Mouse (Mus musculus): Measurements from ENCODE around the gene Cox7a1. TPM values are rescaled to one million over a fixed set of nuclear protein-coding genes. Genes with fewer than 3 reads are reported as not detected.

Gene Cox7a1
- polyA plus RNA-seq, 1 experiment from 2014 or later = 5.7 TPM

DNA sequence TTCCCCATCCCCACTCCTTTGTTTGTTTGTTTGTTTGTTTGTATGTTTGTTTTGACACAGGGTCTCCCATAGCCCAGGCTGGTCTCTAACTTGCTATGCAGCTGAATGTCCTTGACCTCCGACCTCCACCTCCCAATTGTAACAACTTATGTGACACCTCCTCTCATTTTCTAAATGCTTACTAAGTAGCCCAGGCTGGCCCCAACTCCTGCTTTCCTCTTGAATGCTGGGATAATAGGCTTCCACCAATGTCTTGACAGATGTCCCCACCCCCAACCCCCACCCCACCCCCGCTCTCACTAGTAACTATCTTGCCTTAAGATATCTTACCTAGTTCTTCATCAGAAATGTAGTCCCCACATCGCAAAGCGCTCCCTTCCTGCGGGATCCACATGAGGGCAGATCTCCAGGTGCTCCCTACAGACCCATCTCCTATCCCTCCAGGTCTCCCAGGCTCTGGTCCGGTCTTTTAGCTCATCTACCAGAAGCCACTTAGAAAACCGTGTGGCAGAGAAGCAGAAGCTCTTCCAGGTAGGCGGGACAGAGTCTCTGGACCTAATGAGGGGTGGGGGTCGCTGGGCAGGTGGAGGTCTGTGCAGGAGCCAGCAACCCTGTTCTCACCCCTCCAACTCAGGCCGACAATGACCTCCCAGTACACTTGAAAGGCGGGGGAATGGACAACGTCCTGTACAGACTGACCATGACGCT lies 851 bp downstream of the Cox7a1 start:
- no peak overlapping the region for H3K9ac ChIP-seq (ENCODE audit: low read length)
- H3K4me1 ChIP-seq (ENCODE audit: control insufficient read depth, insufficient read depth, low read length) = 0 out of 2 replicates have a peak, but pooled peaks cover 3% of the 10 kb centered on the region
- no peak overlapping the region for H3K4me2 ChIP-seq (ENCODE audit: low read depth)
- H3K27me3 ChIP-seq (ENCODE audit: control insufficient read depth, insufficient read depth, low read length) = no peaks in the 10 kb centered on the region
- no peak overlapping the region for H3K4me3 ChIP-seq (ENCODE audit: low read depth, low read length)
- no peaks in the 10 kb centered on the region for H3K9me3 ChIP-seq (ENCODE audit: control insufficient read depth, low read length)
- WGBS = 76% methylated on average over 13 of the region's 13 CpGs
- no peak overlapping the region for H3K27ac ChIP-seq (ENCODE audit: low read depth, low read length)
- H3K36me3 ChIP-seq (ENCODE audit: control insufficient read depth, insufficient read depth, low read length) = 0 out of 2 replicates have a peak, but pooled peaks cover 7% of the 10 kb centered on the region
- DNase-seq (ENCODE audit: low spot score) (no peak), ATAC-seq (ENCODE audit: insufficient read depth, low FRiP score, low TSS enrichment) (no peak)

DNA sequence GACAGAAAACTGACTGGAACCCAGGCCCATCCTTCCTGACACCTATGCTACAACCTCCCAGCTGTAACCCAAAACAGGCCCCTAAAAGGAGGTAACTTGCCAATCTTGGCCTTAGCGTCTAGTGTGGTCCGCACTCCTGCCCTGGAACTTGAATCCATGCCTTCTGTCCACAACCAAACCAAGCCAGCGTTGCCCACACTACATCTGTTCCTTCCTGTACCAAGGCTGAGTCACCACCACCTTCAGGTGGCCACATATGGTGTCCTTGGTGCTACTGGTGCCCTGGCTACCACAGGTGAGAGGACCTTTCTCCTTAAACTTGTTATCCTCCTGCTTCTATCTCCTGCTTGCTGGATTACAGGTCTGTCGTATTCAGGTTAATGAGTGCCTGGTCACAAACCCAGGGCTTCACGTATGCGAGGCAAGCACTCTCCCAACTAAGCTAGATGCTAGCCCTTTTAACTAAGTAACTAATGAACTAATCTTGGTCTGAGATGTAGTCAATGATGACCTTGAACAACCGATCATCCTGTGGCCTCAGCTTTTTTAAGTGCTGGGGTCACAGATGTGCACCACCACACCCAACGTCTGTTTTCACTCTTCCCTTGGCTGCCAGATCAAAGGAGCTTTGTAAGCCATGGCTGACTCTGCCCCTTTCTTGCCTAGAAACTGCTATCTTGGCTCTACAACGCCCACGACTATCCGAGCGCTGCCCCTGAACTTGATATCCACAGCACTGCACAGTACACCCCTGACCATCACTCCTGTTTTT lies 4.6 kb downstream of the Cox7a1 start:
- H3K4me1 ChIP-seq (ENCODE audit: control insufficient read depth, insufficient read depth, low read length) = peaks cover 9% of the 10 kb centered on the region
- WGBS = 87% methylated on average over 12 of the region's 12 CpGs
- H3K9ac ChIP-seq (ENCODE audit: low read length) = no peak overlapping the region
- no peak overlapping the region for H3K27ac ChIP-seq (ENCODE audit: low read depth, low read length)
- ATAC-seq (ENCODE audit: insufficient read depth, low FRiP score, low TSS enrichment) (no peak), DNase-seq (ENCODE audit: low spot score) (no peak)
- H3K4me3 ChIP-seq (ENCODE audit: low read depth, low read length) = no peak overlapping the region
- H3K4me2 ChIP-seq (ENCODE audit: low read depth) = no peak overlapping the region
- no peaks in the 10 kb centered on the region for H3K27me3 ChIP-seq (ENCODE audit: control insufficient read depth, insufficient read depth, low read length)
- 0 out of 2 replicates have a peak, but pooled peaks cover 7% of the 10 kb centered on the region for H3K36me3 ChIP-seq (ENCODE audit: control insufficient read depth, insufficient read depth, low read length)
- no peaks in the 10 kb centered on the region for H3K9me3 ChIP-seq (ENCODE audit: control insufficient read depth, low read length)

DNA sequence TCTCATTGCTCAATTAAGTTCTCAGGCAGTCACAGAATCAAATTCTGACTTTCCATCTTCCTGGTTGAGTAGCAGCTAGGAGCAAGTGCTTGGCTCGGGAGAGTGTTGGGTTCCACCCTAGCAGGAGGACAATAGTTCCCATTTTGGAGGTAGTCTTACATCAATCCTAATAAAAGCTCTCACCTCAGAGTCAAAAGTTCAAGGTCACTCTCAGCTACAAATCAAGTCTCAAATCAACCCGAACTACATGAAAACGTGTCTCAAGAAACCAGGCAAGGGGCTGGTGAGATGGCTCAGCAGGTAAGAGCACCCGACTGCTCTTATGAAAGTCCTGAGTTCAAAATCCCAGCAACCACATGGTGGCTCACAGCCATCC lies 5.2 kb downstream of the Cox7a1 start:
- Histone ChIP-seq H3K36me3 (ENCODE audit: control insufficient read depth, insufficient read depth, low read length) (0 out of 2 replicates have a peak, but pooled peaks cover 7% of the 10 kb centered on the region), H3K9me3 (ENCODE audit: control insufficient read depth, low read length) (no peaks in the 10 kb centered on the region), H3K27me3 (ENCODE audit: control insufficient read depth, insufficient read depth, low read length) (no peaks in the 10 kb centered on the region), H3K4me2 (ENCODE audit: low read depth) (no peak overlapping the region), H3K27ac (ENCODE audit: low read depth, low read length) (no peak overlapping the region), H3K4me1 (ENCODE audit: control insufficient read depth, insufficient read depth, low read length) (peaks cover 8% of the 10 kb centered on the region), H3K9ac (ENCODE audit: low read length) (no peak overlapping the region), H3K4me3 (ENCODE audit: low read depth, low read length) (no peak overlapping the region)
- no peak for ATAC-seq (ENCODE audit: insufficient read depth, low FRiP score, low TSS enrichment)
- WGBS = 90% methylated on average over 4 of the region's 4 CpGs
- DNase-seq (ENCODE audit: low spot score) = no peak

DNA sequence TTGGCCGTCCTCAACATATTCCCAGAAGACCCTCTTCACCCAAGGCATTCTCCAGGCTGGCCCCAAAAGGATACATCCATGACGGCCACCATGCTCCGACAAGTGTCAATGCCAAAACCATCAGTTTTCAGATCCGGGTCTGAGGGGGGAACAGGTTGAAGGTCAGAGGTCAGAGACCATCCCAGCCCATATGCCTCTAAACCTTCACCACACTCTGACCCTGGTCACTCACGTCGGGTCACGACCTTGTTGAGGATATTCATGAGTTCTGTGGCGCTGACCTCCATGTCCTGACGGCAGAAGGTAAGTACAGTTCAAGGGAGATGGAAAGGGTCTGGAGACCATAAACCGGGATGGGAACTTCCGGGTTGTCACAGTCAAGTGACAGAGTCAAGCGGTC lies 8.1 kb downstream of the Cox7a1 start:
- Histone ChIP-seq H3K9ac (ENCODE audit: low read length) (no peak overlapping the region), H3K36me3 (ENCODE audit: control insufficient read depth, insufficient read depth, low read length) (0 out of 2 replicates have a peak, but pooled peaks cover 7% of the 10 kb centered on the region), H3K27me3 (ENCODE audit: control insufficient read depth, insufficient read depth, low read length) (no peaks in the 10 kb centered on the region), H3K9me3 (ENCODE audit: control insufficient read depth, low read length) (no peaks in the 10 kb centered on the region), H3K4me3 (ENCODE audit: low read depth, low read length) (no peak overlapping the region), H3K4me1 (ENCODE audit: control insufficient read depth, insufficient read depth, low read length) (peaks cover 7% of the 10 kb centered on the region), H3K27ac (ENCODE audit: low read depth, low read length) (no peak overlapping the region), H3K4me2 (ENCODE audit: low read depth) (no peak overlapping the region)
- WGBS = 90% methylated on average over 12 of the region's 12 CpGs
- DNase-seq (ENCODE audit: low spot score) (no peak), ATAC-seq (ENCODE audit: insufficient read depth, low FRiP score, low TSS enrichment) (no peak)

DNA sequence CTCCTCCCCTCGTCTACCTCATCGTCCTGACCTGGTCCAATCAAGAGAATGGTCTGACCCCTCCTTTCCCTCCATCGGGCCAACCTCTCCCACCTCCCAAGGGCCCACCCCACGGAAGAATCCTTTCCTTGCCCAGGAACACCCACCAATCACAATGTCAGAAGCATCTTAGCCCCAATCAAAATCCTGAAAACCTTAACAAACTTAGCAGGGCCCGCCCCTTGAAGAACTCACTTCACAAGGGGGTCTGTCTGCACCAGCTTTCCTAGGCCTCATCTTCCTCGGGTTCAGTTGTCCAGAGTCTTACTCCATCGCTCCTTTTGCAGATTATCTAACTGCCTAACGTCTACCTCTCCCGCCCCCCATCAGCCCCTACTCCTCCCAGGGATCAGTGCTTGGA lies 9.1 kb downstream of the Cox7a1 start:
- H3K9me3 ChIP-seq (ENCODE audit: control insufficient read depth, low read length) = no peaks in the 10 kb centered on the region
- peak overlapping the region; percentile 81 for H3K4me2 ChIP-seq (ENCODE audit: low read depth)
- H3K27ac ChIP-seq (ENCODE audit: low read depth, low read length) = no peak overlapping the region
- no peak overlapping the region for H3K9ac ChIP-seq (ENCODE audit: low read length)
- 0 out of 2 replicates have a peak, but pooled peaks cover 7% of the 10 kb centered on the region for H3K36me3 ChIP-seq (ENCODE audit: control insufficient read depth, insufficient read depth, low read length)
- ATAC-seq (ENCODE audit: insufficient read depth, low FRiP score, low TSS enrichment) (no peak), DNase-seq (ENCODE audit: low spot score) (no peak)
- H3K27me3 ChIP-seq (ENCODE audit: control insufficient read depth, insufficient read depth, low read length) = no peaks in the 10 kb centered on the region
- peak overlapping the region; percentile 66; the same call in 1 of the 2 replicates for H3K4me3 ChIP-seq (ENCODE audit: low read depth, low read length)
- H3K4me1 ChIP-seq (ENCODE audit: control insufficient read depth, insufficient read depth, low read length) = peaks cover 7% of the 10 kb centered on the region
- 14% methylated on average over 9 of the region's 9 CpGs for WGBS

DNA sequence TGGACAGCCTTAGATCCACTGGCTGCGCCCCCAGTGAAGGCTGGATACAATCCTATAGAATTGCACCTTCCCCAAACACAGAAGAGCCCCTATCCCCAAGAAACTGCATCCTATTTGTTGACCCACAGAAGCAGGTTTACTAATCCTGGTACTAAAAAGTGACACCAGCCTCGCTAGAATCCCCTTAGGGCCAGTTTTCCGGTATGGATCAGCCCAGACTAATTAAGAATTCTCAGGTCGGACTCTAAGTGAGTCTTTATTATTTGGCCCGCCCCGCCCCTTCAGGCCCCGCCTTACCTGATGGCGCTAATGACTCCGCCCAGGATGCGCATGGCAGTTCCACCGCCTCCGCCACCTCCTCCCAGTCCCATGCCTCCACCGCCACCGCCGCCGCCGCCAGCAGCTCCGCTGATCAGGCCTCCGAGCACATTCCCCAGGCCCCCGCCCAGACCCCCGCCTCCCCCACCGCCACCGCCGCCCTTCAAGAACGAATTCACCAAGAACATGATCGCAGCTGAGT lies 9.7 kb downstream of the Cox7a1 start:
- WGBS = under 1% methylated on average over 22 of the region's 26 CpGs
- H3K27me3 ChIP-seq (ENCODE audit: control insufficient read depth, insufficient read depth, low read length) = no peaks in the 10 kb centered on the region
- H3K36me3 ChIP-seq (ENCODE audit: control insufficient read depth, insufficient read depth, low read length) = 0 out of 2 replicates have a peak, but pooled peaks cover 5% of the 10 kb centered on the region
- H3K9me3 ChIP-seq (ENCODE audit: control insufficient read depth, low read length) = no peaks in the 10 kb centered on the region
- ATAC-seq (ENCODE audit: insufficient read depth, low FRiP score, low TSS enrichment) (0 out of 2 replicates have a peak, but pooled peaks have one; percentile 37), DNase-seq (ENCODE audit: low spot score) (peak; percentile 65)
- peak overlapping the region; percentile 66 for H3K4me3 ChIP-seq (ENCODE audit: low read depth, low read length)
- peak overlapping the region; percentile 64 for H3K9ac ChIP-seq (ENCODE audit: low read length)
- peaks cover 7% of the 10 kb centered on the region for H3K4me1 ChIP-seq (ENCODE audit: control insufficient read depth, insufficient read depth, low read length)
- H3K27ac ChIP-seq (ENCODE audit: low read depth, low read length) = 0 out of 2 replicates have a peak overlapping the region, but pooled peaks have one; percentile 14
- peak overlapping the region; percentile 81 for H3K4me2 ChIP-seq (ENCODE audit: low read depth)

DNA sequence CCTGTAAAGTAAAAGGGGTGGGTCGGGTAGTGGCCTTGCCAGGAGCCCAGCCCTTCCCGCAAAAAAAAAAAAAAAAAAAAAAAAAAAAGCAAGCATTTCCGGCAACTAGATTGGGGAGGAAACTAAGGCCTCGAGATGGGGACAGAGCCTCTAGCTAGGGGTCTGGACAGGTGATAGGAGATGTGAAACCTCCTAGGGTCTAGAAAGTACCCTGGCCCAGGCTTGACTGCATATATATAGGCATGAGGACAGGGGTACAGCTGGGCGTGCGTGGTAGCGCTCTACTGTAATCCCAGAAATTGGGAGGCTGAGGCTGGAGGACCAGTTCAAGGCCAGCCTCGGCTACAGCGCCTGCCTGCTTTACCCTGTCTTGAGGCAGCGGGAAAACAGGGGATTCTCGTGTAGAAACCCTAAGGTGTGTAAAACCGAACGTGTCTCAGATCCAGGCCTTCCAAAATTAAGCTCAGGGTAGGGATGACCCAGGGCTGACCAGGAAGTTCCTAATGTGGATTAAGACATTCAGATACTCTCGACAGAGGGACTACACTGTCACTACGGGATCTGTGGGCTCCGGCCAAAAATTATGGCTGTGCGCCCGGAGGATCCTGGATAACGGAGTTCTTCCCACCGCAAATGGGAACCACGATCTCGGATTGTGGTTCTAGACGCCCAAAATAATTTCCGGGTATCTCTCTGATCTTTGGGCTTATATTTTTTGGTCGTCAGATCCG lies 10.3 kb downstream of the Cox7a1 start:
- WGBS = under 1% methylated on average over 25 of the region's 26 CpGs
- Histone ChIP-seq H3K27ac (ENCODE audit: low read depth, low read length) (0 out of 2 replicates have a peak overlapping the region, but pooled peaks have one; percentile 14), H3K9me3 (ENCODE audit: control insufficient read depth, low read length) (no peaks in the 10 kb centered on the region), H3K9ac (ENCODE audit: low read length) (peak overlapping the region; percentile 64), H3K4me1 (ENCODE audit: control insufficient read depth, insufficient read depth, low read length) (peaks cover 7% of the 10 kb centered on the region), H3K36me3 (ENCODE audit: control insufficient read depth, insufficient read depth, low read length) (no peaks in the 10 kb centered on the region), H3K4me2 (ENCODE audit: low read depth) (peak overlapping the region; percentile 81), H3K27me3 (ENCODE audit: control insufficient read depth, insufficient read depth, low read length) (no peaks in the 10 kb centered on the region), H3K4me3 (ENCODE audit: low read depth, low read length) (peak overlapping the region; percentile 66)
- DNase-seq (ENCODE audit: low spot score) (peak; percentile 50), ATAC-seq (ENCODE audit: insufficient read depth, low FRiP score, low TSS enrichment) (peak; percentile 51; the same call in 1 of the 2 replicates)

DNA sequence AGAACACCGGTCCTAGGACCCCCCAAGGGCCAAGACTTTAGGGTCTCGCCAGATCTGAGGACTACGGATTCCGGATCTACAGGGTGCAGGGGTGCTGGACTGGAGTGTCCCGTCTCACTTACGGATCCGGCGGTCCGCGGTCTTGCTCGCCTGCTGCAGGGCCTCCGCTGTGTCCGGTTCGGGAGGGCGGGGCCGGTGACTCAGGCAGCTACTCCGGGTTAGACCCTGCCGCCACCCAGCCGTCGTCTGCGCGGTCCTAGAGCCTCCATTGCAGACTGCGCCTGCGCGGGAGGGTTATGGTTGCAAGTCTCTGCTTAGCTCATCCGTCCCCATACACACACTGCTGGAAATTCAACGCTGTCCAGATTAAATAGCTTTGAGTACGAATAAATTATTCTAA lies 10.9 kb downstream of the Cox7a1 start:
- ATAC-seq (ENCODE audit: insufficient read depth, low FRiP score, low TSS enrichment) (peak; percentile 85), DNase-seq (ENCODE audit: low spot score) (peak; percentile 96)
- peaks cover 7% of the 10 kb centered on the region for H3K4me1 ChIP-seq (ENCODE audit: control insufficient read depth, insufficient read depth, low read length)
- H3K9me3 ChIP-seq (ENCODE audit: control insufficient read depth, low read length) = no peaks in the 10 kb centered on the region
- no peak overlapping the region for H3K27ac ChIP-seq (ENCODE audit: low read depth, low read length)
- H3K4me3 ChIP-seq (ENCODE audit: low read depth, low read length) = peak overlapping the region; percentile 66
- no peaks in the 10 kb centered on the region for H3K36me3 ChIP-seq (ENCODE audit: control insufficient read depth, insufficient read depth, low read length)
- H3K9ac ChIP-seq (ENCODE audit: low read length) = peak overlapping the region; percentile 64
- no peaks in the 10 kb centered on the region for H3K27me3 ChIP-seq (ENCODE audit: control insufficient read depth, insufficient read depth, low read length)
- H3K4me2 ChIP-seq (ENCODE audit: low read depth) = peak overlapping the region; percentile 81
- under 1% methylated on average over 28 of the region's 28 CpGs for WGBS

All from neural tube, embryonic 11.5 days (tissue).